Mouse (Mus musculus): ENCODE data around the gene Megf11. TPM values are rescaled to one million over a fixed set of nuclear protein-coding genes. Genes with fewer than 3 reads are reported as not detected.

Megf11 gene
- polyA plus RNA-seq, 1 experiment from 2014 or later, result 0.58 TPM

DNA sequence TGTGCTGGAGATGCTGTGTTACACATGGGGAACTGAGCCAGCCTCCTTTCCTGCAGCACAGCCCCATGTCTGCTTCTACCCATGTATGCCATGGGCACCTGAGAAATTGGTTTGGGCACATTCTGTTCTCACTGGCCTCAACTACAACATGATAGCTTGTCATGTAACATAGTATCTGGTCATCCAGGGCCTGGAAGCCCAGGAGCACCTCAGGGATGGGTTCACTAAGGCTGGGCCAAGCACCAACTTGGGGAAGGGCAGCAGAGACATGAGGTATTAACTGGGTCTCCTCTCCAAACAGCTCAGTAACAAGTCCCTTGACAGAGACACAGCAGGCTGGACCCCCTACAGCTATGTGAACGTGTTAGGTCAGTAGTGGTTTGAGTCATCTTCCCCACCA lies 311.6 kb downstream of the Megf11 start:
- Histone ChIP-seq H3K27me3 (ENCODE audit: control insufficient read depth, insufficient read depth, low read length) (no peaks in the 10 kb centered on the region), H3K27ac (ENCODE audit: low read length) (no peak overlapping the region), H3K4me2 (ENCODE audit: low read depth, low read length) (no peak overlapping the region), H3K36me3 (ENCODE audit: control insufficient read depth, insufficient read depth) (peaks cover 15% of the 10 kb centered on the region), H3K9me3 (replicated peaks; ENCODE audit: control insufficient read depth, low read length) (no peaks in the 10 kb centered on the region), H3K4me3 (ENCODE audit: low read length) (no peak overlapping the region), H3K4me1 (ENCODE audit: control insufficient read depth, insufficient read depth, low read length) (peaks cover 7% of the 10 kb centered on the region), H3K9ac (ENCODE audit: low read length) (no peak overlapping the region)
- 84% methylated on average over 1 of the region's 1 CpGs for WGBS
- no peak for ATAC-seq (replicated peaks; ENCODE audit: extremely low read depth, insufficient read depth, low FRiP score)

DNA sequence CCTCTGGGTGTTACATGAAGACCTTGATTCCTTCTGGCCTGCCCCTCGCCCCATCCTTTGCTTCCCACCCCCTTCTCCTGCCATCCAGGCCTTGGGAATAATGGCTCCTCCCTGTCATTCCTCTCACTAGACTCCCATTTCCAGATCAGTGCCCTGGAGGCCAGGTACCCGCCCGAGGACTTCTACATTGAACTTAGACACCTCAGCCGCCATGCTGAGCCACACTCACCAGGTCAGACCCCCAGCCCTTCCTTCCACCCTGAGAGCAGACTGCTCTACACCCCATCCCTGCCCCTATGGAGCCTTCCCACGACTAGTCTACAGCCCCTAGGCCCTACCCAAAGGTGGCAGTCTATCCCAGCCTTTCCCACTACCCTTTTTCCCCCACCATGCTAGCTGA lies 312.3 kb downstream of the Megf11 start:
- Histone ChIP-seq H3K4me2 (ENCODE audit: low read depth, low read length) (no peak overlapping the region), H3K4me1 (ENCODE audit: control insufficient read depth, insufficient read depth, low read length) (peaks cover 14% of the 10 kb centered on the region), H3K4me3 (ENCODE audit: low read length) (no peak overlapping the region), H3K9ac (ENCODE audit: low read length) (no peak overlapping the region), H3K9me3 (replicated peaks; ENCODE audit: control insufficient read depth, low read length) (no peaks in the 10 kb centered on the region), H3K27me3 (ENCODE audit: control insufficient read depth, insufficient read depth, low read length) (no peaks in the 10 kb centered on the region), H3K27ac (ENCODE audit: low read length) (no peak overlapping the region), H3K36me3 (ENCODE audit: control insufficient read depth, insufficient read depth) (peaks cover 15% of the 10 kb centered on the region)
- 84% methylated on average over 5 of the region's 5 CpGs for WGBS
- ATAC-seq (replicated peaks; ENCODE audit: extremely low read depth, insufficient read depth, low FRiP score), result no peak

DNA sequence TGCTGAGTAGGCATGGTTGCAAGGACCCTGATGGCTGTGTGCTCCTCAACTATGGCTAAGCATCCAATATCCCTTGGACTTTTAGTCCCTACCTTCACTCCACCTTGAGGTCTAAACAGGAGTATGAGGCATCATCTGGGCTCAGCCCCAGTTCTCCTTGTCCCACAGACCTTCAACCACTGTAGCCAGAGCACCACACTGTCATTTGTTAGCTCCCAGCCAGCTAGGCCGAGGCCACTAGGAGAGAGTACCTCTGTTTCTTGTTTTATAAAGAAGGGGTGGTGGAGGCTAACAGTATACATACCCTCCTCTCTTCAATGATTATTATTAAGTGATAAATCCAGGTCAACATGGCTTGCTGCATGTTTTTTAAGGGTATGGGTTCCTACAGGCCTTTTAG lies 313.2 kb downstream of the Megf11 start:
- Histone ChIP-seq H3K27me3 (ENCODE audit: control insufficient read depth, insufficient read depth, low read length) (no peaks in the 10 kb centered on the region), H3K9me3 (replicated peaks; ENCODE audit: control insufficient read depth, low read length) (no peaks in the 10 kb centered on the region), H3K27ac (ENCODE audit: low read length) (no peak overlapping the region), H3K36me3 (ENCODE audit: control insufficient read depth, insufficient read depth) (peaks cover 15% of the 10 kb centered on the region), H3K4me1 (ENCODE audit: control insufficient read depth, insufficient read depth, low read length) (peaks cover 15% of the 10 kb centered on the region), H3K4me2 (ENCODE audit: low read depth, low read length) (no peak overlapping the region), H3K9ac (ENCODE audit: low read length) (no peak overlapping the region), H3K4me3 (ENCODE audit: low read length) (no peak overlapping the region)
- WGBS, result 93% methylated on average over 1 of the region's 1 CpGs
- no peak for ATAC-seq (replicated peaks; ENCODE audit: extremely low read depth, insufficient read depth, low FRiP score)

DNA sequence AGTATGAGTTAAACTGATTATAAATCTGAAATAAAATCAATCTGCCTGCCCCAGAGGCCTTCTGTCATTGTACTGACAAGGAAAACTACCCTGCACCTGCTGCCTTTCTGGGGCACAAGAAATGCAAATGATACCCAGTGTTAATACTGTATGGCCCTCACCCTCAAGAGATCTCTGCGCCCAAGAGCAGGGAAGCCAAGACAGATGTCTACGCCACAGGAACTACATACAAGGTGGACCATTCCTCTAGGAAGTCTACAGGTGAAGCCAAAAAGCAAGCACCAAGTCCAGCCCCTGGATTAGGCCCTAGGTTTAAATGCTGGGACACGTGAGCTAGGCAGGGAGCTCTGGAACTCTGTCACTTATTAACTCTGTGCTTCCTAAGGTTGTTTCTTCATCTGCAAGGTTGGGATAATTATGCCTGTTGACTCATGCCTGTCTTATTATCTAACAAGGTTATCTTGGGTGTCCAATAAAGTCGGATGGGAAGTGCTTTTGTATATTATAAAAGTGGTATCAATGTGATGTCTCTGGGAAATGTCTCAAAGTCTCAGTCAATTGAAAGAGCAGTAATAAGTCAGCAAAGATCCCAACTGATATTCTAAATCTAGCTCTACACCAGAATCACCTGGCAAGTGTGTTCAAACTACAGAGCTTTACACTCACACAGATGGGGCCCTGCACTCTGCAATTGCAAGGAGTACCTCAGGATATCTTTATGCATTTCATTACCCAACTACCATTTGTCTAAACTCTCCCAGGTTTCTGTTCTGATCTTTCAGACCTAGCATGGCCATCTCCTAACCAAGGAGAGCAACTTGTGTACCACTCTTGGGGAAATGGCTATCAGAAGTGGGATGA lies 315.3 kb downstream of the Megf11 start:
- H3K4me1 ChIP-seq (ENCODE audit: control insufficient read depth, insufficient read depth, low read length), result peaks cover 15% of the 10 kb centered on the region
- no peak for ATAC-seq (replicated peaks; ENCODE audit: extremely low read depth, insufficient read depth, low FRiP score)
- H3K9ac ChIP-seq (ENCODE audit: low read length), result no peak overlapping the region
- H3K9me3 ChIP-seq (replicated peaks; ENCODE audit: control insufficient read depth, low read length), result no peaks in the 10 kb centered on the region
- no peak overlapping the region for H3K27ac ChIP-seq (ENCODE audit: low read length)
- no peak overlapping the region for H3K4me3 ChIP-seq (ENCODE audit: low read length)
- peaks cover 7% of the 10 kb centered on the region; the same call in 1 of the 2 replicates for H3K36me3 ChIP-seq (ENCODE audit: control insufficient read depth, insufficient read depth)
- H3K27me3 ChIP-seq (ENCODE audit: control insufficient read depth, insufficient read depth, low read length), result no peaks in the 10 kb centered on the region
- WGBS, result 87% methylated on average over 4 of the region's 4 CpGs
- no peak overlapping the region for H3K4me2 ChIP-seq (ENCODE audit: low read depth, low read length)

DNA sequence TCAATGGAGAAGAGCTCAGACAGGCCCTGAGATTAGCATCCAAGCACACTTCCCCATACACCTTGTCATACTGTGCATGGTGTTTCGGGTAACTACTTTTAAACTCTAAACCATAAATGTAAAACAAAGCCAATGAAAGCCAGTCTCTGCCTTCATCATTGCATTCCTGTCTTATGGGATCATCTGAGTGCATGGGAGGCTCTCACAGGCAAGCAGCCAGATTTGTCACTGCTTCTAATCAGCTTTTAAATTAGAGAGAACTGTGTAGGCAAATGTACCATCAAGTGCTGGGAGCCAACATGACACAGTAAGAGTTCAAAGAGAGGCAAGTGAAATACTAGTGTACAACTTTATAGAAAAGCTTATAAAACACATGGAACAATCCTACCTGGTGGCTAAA lies 316.2 kb downstream of the Megf11 start:
- H3K4me2 ChIP-seq (ENCODE audit: low read depth, low read length), result no peak overlapping the region
- no peaks in the 10 kb centered on the region for H3K27me3 ChIP-seq (ENCODE audit: control insufficient read depth, insufficient read depth, low read length)
- no peak overlapping the region for H3K4me3 ChIP-seq (ENCODE audit: low read length)
- H3K9me3 ChIP-seq (replicated peaks; ENCODE audit: control insufficient read depth, low read length), result no peaks in the 10 kb centered on the region
- H3K9ac ChIP-seq (ENCODE audit: low read length), result no peak overlapping the region
- H3K36me3 ChIP-seq (ENCODE audit: control insufficient read depth, insufficient read depth), result peaks cover 7% of the 10 kb centered on the region; the same call in 1 of the 2 replicates
- peak; percentile 69 for ATAC-seq (replicated peaks; ENCODE audit: extremely low read depth, insufficient read depth, low FRiP score)
- H3K4me1 ChIP-seq (ENCODE audit: control insufficient read depth, insufficient read depth, low read length), result peaks cover 15% of the 10 kb centered on the region
- peak overlapping the region; percentile 61 for H3K27ac ChIP-seq (ENCODE audit: low read length)
- WGBS, result 40% methylated on average over 1 of the region's 1 CpGs

DNA sequence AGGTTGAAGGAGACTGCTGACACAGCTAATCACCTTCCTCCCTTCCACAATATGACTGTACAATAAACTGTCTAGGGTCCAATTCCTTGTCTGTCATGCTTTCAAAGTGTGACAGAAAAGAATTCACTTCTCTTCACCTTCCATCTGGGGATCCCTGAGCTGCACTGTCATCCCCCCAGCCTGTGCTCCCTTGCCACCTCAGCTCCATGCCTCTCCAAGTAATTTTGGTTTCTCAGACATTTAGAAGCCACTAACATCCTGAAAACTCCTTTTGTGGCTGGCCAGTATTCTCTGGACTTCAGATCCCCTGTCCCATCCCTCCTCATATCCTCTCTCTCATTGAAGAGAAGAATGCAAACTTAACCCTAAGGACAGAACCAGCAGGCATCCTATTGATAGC lies 317.0 kb downstream of the Megf11 start:
- no peak overlapping the region for H3K4me2 ChIP-seq (ENCODE audit: low read depth, low read length)
- no peak overlapping the region for H3K4me3 ChIP-seq (ENCODE audit: low read length)
- peaks cover 9% of the 10 kb centered on the region; the same call in 1 of the 2 replicates for H3K36me3 ChIP-seq (ENCODE audit: control insufficient read depth, insufficient read depth)
- H3K9me3 ChIP-seq (replicated peaks; ENCODE audit: control insufficient read depth, low read length), result no peaks in the 10 kb centered on the region
- H3K27me3 ChIP-seq (ENCODE audit: control insufficient read depth, insufficient read depth, low read length), result no peaks in the 10 kb centered on the region
- H3K9ac ChIP-seq (ENCODE audit: low read length), result no peak overlapping the region
- ATAC-seq (replicated peaks; ENCODE audit: extremely low read depth, insufficient read depth, low FRiP score), result no peak
- H3K27ac ChIP-seq (ENCODE audit: low read length), result peak overlapping the region; percentile 61
- H3K4me1 ChIP-seq (ENCODE audit: control insufficient read depth, insufficient read depth, low read length), result peaks cover 15% of the 10 kb centered on the region

DNA sequence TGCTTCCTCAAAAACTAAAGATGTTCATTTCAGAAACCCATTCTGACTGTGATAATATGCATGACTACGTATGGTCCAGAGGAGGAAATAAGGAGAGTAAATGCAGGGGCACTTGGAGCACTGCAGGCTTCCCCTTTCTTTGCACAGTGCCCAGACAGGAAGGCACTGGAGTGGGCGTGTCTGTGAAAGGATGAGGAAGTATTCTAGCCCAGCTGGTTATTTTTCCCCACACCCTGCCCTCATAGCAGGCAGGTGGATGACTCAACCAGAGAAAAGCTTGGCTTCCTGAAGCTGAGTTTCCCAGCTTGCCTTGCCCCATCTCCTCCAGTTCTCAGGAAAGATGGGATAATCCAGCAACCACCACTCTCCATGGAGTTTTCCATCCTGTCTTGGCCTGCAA lies 317.5 kb downstream of the Megf11 start:
- Histone ChIP-seq H3K4me3 (ENCODE audit: low read length) (no peak overlapping the region), H3K9ac (ENCODE audit: low read length) (no peak overlapping the region), H3K27me3 (ENCODE audit: control insufficient read depth, insufficient read depth, low read length) (no peaks in the 10 kb centered on the region), H3K4me1 (ENCODE audit: control insufficient read depth, insufficient read depth, low read length) (peaks cover 15% of the 10 kb centered on the region), H3K36me3 (ENCODE audit: control insufficient read depth, insufficient read depth) (peaks cover 6% of the 10 kb centered on the region; the same call in 1 of the 2 replicates), H3K9me3 (replicated peaks; ENCODE audit: control insufficient read depth, low read length) (no peaks in the 10 kb centered on the region), H3K27ac (ENCODE audit: low read length) (no peak overlapping the region), H3K4me2 (ENCODE audit: low read depth, low read length) (no peak overlapping the region)
- 45% methylated on average over 2 of the region's 2 CpGs for WGBS
- ATAC-seq (replicated peaks; ENCODE audit: extremely low read depth, insufficient read depth, low FRiP score), result no peak

- Histone ChIP-seq H3K4me3 (ENCODE audit: low read length) (no peak overlapping the region), H3K4me2 (ENCODE audit: low read depth, low read length) (no peak overlapping the region), H3K9ac (ENCODE audit: low read length) (no peak overlapping the region), H3K27me3 (ENCODE audit: control insufficient read depth, insufficient read depth, low read length) (no peaks in the 10 kb centered on the region), H3K27ac (ENCODE audit: low read length) (no peak overlapping the region), H3K9me3 (replicated peaks; ENCODE audit: control insufficient read depth, low read length) (no peaks in the 10 kb centered on the region), H3K36me3 (ENCODE audit: control insufficient read depth, insufficient read depth) (peaks cover 7% of the 10 kb centered on the region), H3K4me1 (ENCODE audit: control insufficient read depth, insufficient read depth, low read length) (peaks cover 15% of the 10 kb centered on the region)
- no peak for ATAC-seq (replicated peaks; ENCODE audit: extremely low read depth, insufficient read depth, low FRiP score)
Observed at GRCm38 (mm10) chr9:64703420-64703965, 318.1 kb downstream of the Megf11 start.

DNA sequence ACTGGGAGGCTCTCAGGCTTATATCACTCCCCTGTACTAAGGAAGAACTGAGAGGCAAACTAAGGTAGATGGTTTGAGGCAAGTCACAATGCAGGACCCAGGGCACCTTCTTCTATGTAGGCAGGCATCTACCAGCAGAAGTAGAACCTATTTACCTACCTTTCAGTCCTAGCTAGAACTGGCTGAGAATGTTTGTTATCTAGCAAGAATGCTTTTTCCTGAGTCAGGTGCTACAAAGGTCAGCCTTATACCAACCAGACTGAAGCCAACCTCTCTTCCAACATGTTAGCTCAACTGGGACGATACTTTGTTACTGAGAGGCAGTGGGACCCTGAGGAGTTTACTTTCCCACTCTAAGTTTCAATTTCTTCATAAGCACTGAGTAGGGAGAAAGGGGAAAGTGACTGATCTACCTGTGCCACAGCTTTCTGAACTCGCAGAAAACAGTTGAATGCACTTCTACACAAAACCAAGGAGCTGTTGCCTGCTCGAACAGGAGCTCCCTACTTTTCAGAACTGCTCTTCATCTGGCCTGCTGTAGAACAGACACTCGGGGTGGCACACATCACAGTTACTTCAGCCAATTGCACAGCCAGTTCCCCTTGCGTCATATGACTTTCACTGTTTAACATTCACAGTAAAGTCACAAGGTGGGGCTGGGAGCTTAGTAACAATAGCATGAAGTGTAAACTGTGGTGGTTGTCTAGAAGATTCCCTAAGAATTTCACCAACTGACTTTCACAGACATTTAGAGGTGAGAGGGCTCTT lies 318.8 kb downstream of the Megf11 start:
- H3K9me3 ChIP-seq (replicated peaks; ENCODE audit: control insufficient read depth, low read length), result no peaks in the 10 kb centered on the region
- H3K27ac ChIP-seq (ENCODE audit: low read length), result no peak overlapping the region
- H3K4me1 ChIP-seq (ENCODE audit: control insufficient read depth, insufficient read depth, low read length), result peaks cover 15% of the 10 kb centered on the region
- no peak for ATAC-seq (replicated peaks; ENCODE audit: extremely low read depth, insufficient read depth, low FRiP score)
- no peak overlapping the region for H3K9ac ChIP-seq (ENCODE audit: low read length)
- no peak overlapping the region for H3K4me3 ChIP-seq (ENCODE audit: low read length)
- H3K4me2 ChIP-seq (ENCODE audit: low read depth, low read length), result no peak overlapping the region
- WGBS, result 81% methylated on average over 5 of the region's 5 CpGs
- peaks cover 9% of the 10 kb centered on the region for H3K36me3 ChIP-seq (ENCODE audit: control insufficient read depth, insufficient read depth)
- no peaks in the 10 kb centered on the region for H3K27me3 ChIP-seq (ENCODE audit: control insufficient read depth, insufficient read depth, low read length)

Measured in heart, embryonic 16.5 days (tissue).